Mouse (Mus musculus) midbrain, embryonic 13.5 days (tissue): Measurements from ENCODE around the gene Ctcf. TPM values are rescaled to one million over a fixed set of nuclear protein-coding genes. Genes with fewer than 3 reads are reported as not detected.

Experiments
- ATAC-seq: fragments of 200-750 bp; cut with Nextera tagmentation; 2 replicates; pipeline ENCODE4 v1.8.0; 2017; ENCODE audit warnings: mild to moderate bottlenecking, moderate TSS enrichment, moderate library complexity
- H3K27ac ChIP-seq: fragments of 300-500 bp; sonication (generic); 2 replicates; pipeline ENCODE4 v1.5.1; 2015; ENCODE audit warnings: inconsistent platforms, mild to moderate bottlenecking, moderate library complexity
- H3K27me3 ChIP-seq: fragments of 300-500 bp; sonication (generic); 2 replicates; pipeline ENCODE4 v1.6.1; 2015; ENCODE audit warnings: mild to moderate bottlenecking, inconsistent platforms
- H3K36me3 ChIP-seq: fragments of 300-500 bp; sonication (generic); 2 replicates; pipeline ENCODE4 v1.6.1; 2015; ENCODE audit warnings: mild to moderate bottlenecking, inconsistent platforms
- H3K4me1 ChIP-seq: fragments of 300-500 bp; sonication (generic); replicated peaks from 2 replicates; pipeline ENCODE4 v1.6.1; 2015; ENCODE audit warnings: inconsistent platforms
- H3K4me2 ChIP-seq: fragments of 300-500 bp; sonication (generic); replicated peaks from 2 replicates; pipeline ENCODE4 v1.6.1; 2015; ENCODE audit warnings: moderate library complexity, mild to moderate bottlenecking, inconsistent platforms
- H3K4me3 ChIP-seq: fragments of 300-500 bp; sonication (generic); replicated peaks from 2 replicates; pipeline ENCODE4 v1.5.1; 2015; ENCODE audit warnings: mild to moderate bottlenecking, inconsistent platforms
- H3K9ac ChIP-seq: fragments of 300-500 bp; sonication (generic); replicated peaks from 2 replicates; pipeline ENCODE4 v1.6.1; 2015; ENCODE audit warnings: mild to moderate bottlenecking, inconsistent platforms
- H3K9me3 ChIP-seq: fragments of 300-500 bp; sonication (generic); 2 replicates; pipeline ENCODE4 v1.6.1; 2016; ENCODE audit warnings: mild to moderate bottlenecking, inconsistent platforms
- WGBS: fragments of 180-500 bp; shearing (Covaris S2); methylation state at CpG from one replicate; pipeline ENCODE4 v1.1.7; 2015; 5-methylcytosine and 5-hydroxymethylcytosine counted together
- polyA plus RNA-seq: library from polyadenylated mRNA; unstranded; fragments of >200 nt; fragmentation: Nextera tagmentation; extraction: Ambion mirVana; gene quantifications from 2 replicates; pipeline ENCODE4 v1.2.1, GENCODE M21; 2015

Ctcf gene
- polyA plus RNA-seq, 1 experiment from 2014 or later: 136 TPM

- WGBS: 76% methylated on average over 12 of the region's 12 CpGs
- H3K4me2 ChIP-seq: peak overlapping the region; percentile 98
- H3K4me1 ChIP-seq: peaks cover 34% of the 10 kb centered on the region
- H3K9me3 ChIP-seq: no peaks in the 10 kb centered on the region
- H3K9ac ChIP-seq: peak overlapping the region; percentile 74; the same call in 1 of the 2 replicates
- ATAC-seq: no peak
- H3K27ac ChIP-seq: no peak overlapping the region
- H3K36me3 ChIP-seq: peaks cover 21% of the 10 kb centered on the region
- no peaks in the 10 kb centered on the region for H3K27me3 ChIP-seq
- H3K4me3 ChIP-seq: peak overlapping the region; percentile 75
These were observed 70.1 kb downstream of the Ctcf start for GRCm38 (mm10) chr8:105706426-105706825.

- peak; percentile 89 for ATAC-seq
- Histone ChIP-seq H3K9ac (peak within 1 kb of the TSS; percentile 74), H3K4me1 (peaks cover 23% of the 10 kb centered on the region), H3K4me3 (peak within 1 kb of the TSS; percentile 75), H3K27ac (no peak within 1 kb of the TSS), H3K4me2 (peak within 1 kb of the TSS; percentile 98), H3K27me3 (no peaks in the 10 kb centered on the region), H3K36me3 (peaks cover 19% of the 10 kb centered on the region), H3K9me3 (no peaks in the 10 kb centered on the region)
- WGBS: under 1% methylated on average over 55 of the region's 55 CpGs
These were observed 71.4 kb downstream of the Ctcf start, which contains the start of the genes 4933405L10Rik and Enkd1 for GRCm38 (mm10) chr8:105707498-105708403. Gene 4933405L10Rik, plus strand, starts transcription at chr8:105707655. Gene Enkd1, minus strand, starts transcription at chr8:105708210.

GRCm38 (mm10) chr8:105708675-105709074 lies 72.3 kb downstream of the Ctcf start:
- Histone ChIP-seq H3K27me3 (no peaks in the 10 kb centered on the region), H3K9ac (no peak overlapping the region), H3K4me1 (peaks cover 19% of the 10 kb centered on the region), H3K4me3 (no peak overlapping the region), H3K27ac (no peak overlapping the region), H3K4me2 (no peak overlapping the region), H3K36me3 (peaks cover 10% of the 10 kb centered on the region), H3K9me3 (no peaks in the 10 kb centered on the region)
- 0 out of 2 replicates have a peak, but pooled peaks have one; percentile 4 for ATAC-seq
- WGBS: 95% methylated on average over 8 of the region's 8 CpGs

DNA sequence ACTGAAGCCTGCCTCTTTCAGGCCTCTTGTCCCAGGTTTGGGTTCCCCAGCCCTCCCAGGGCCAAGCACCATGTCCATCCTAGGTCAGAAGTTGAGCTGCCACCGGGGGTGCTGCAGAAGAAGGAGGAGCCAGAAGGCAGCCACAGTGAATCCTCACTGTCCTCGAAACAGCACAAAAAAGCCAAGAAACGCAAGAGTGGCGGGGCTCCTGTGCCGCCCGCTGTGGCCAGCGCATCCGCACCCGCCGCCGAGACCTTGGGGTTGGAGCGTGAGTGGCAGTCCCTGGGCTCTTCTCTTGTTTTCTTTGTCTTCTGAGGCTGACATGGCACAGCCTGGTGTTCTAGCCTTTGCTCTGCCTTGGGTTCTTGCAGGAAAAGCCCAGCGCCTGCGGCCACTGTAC lies 72.9 kb downstream of the Ctcf start:
- Histone ChIP-seq H3K27me3 (no peaks in the 10 kb centered on the region), H3K9me3 (no peaks in the 10 kb centered on the region), H3K27ac (no peak overlapping the region), H3K4me2 (no peak overlapping the region), H3K4me1 (peaks cover 19% of the 10 kb centered on the region), H3K36me3 (peaks cover 4% of the 10 kb centered on the region), H3K4me3 (no peak overlapping the region), H3K9ac (no peak overlapping the region)
- ATAC-seq: no peak
- WGBS: 74% methylated on average over 14 of the region's 14 CpGs

DNA sequence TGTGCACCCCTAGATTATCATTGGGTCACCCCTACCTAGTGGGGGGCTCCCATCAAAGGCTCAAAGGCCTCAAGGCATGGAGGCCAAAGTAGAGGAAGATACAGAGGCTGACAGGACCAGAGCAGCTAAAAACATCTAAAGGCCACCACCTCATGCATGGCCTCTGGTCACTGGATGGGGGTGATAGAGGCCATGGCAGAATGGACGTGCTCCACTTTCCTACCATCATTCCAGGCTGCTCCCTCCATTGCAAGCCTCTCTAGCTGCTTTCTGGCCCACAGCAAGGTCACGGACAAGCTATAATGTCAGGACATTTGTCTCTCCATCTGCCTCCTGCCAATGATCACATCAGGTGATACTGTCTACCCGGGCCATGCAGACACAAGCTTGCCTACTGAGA lies 75.9 kb downstream of the Ctcf start:
- Histone ChIP-seq H3K9me3 (no peaks in the 10 kb centered on the region), H3K4me1 (peaks cover 7% of the 10 kb centered on the region), H3K4me3 (no peak overlapping the region), H3K36me3 (peaks cover 28% of the 10 kb centered on the region), H3K4me2 (no peak overlapping the region), H3K9ac (no peak overlapping the region), H3K27me3 (no peaks in the 10 kb centered on the region), H3K27ac (no peak overlapping the region)
- ATAC-seq: no peak
- WGBS: 89% methylated on average over 3 of the region's 3 CpGs

DNA sequence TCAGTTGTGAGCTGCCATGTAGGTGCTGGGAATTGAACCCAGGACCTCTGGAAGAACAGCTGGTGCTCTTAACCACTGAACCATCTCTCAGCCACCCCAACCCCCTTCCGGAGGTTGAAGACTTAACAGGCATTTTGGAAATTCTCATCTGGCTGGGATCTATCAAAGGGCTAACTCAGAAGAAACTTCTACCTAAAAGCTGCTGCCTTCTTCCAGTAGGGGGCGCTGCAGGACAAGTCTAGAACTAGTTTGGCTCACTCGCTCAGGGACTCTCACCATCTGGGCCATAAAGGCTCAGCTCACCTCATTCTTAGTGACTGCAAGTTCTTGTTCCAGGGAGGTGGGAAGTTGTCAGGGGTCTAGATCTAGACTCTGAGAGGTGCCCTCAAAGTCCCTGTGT lies 77.8 kb downstream of the Ctcf start:
- Histone ChIP-seq H3K27ac (no peak overlapping the region), H3K4me3 (no peak overlapping the region), H3K9me3 (no peaks in the 10 kb centered on the region), H3K36me3 (peaks cover 33% of the 10 kb centered on the region), H3K4me1 (no peaks in the 10 kb centered on the region), H3K4me2 (no peak overlapping the region), H3K9ac (no peak overlapping the region), H3K27me3 (no peaks in the 10 kb centered on the region)
- WGBS: 7% methylated on average over 3 of the region's 3 CpGs
- ATAC-seq: peak; percentile 38; the same call in 1 of the 2 replicates

DNA sequence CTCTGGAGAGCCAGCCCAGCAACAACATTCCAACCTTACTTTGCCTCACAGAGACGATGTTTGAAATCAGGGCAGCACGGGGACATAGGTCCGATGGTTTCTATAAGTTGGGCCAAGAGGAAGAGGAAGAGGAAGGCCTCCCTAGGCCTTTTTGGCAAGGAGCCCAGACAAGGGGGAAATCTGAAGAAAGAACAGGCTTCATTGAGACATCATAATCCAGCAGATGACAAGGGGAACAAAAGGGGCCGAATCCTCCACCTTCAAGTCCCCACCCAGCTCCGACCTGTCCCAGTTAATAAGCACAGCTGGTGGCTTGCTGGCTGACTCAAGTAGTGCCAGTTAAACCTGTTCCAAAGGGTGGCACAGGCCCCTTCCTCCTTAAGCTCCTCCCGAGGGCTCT lies 78.7 kb downstream of the Ctcf start:
- no peak overlapping the region for H3K4me3 ChIP-seq
- no peak for ATAC-seq
- WGBS: 76% methylated on average over 6 of the region's 6 CpGs
- H3K27ac ChIP-seq: no peak overlapping the region
- H3K4me2 ChIP-seq: no peak overlapping the region
- H3K9ac ChIP-seq: no peak overlapping the region
- peaks cover 33% of the 10 kb centered on the region for H3K36me3 ChIP-seq
- H3K9me3 ChIP-seq: no peaks in the 10 kb centered on the region
- H3K4me1 ChIP-seq: no peaks in the 10 kb centered on the region
- H3K27me3 ChIP-seq: no peaks in the 10 kb centered on the region

DNA sequence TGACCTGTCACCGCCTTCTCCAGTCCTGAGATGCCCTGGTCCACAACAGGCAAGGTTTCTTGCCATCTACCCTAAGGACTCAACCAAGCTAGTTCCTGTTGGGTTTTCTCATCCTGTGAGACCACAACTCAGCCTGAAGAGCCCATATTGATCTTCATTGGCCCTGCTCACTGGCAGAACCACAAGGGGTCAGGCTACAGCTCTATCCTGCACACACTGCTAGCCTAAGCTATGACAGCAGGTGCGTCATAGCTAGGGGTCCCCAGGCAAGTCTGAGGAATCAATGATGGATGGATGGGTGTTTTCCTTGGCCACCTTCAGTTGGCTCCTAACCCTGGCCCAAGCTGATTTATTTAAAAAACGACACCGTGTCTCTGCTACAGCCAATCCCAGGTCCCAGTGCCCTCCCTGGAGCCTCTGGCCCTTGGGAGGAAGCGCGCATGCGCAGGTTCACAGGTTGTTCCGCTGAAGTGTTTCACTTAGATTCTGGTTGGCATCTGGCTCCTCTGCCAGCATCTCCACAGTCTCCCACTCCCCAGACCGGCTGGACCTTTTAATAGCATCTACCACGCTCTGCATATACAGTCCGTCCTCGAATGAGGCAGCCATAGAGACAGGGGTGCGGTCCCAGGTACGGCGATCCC lies 80.1 kb downstream of the Ctcf start:
- Histone ChIP-seq H3K36me3 (peaks cover 41% of the 10 kb centered on the region), H3K27me3 (no peaks in the 10 kb centered on the region), H3K9ac (no peak overlapping the region), H3K4me1 (no peaks in the 10 kb centered on the region), H3K4me2 (no peak overlapping the region), H3K9me3 (no peaks in the 10 kb centered on the region), H3K4me3 (no peak overlapping the region), H3K27ac (no peak overlapping the region)
- 93% methylated on average over 15 of the region's 15 CpGs for WGBS
- ATAC-seq: no peak

DNA sequence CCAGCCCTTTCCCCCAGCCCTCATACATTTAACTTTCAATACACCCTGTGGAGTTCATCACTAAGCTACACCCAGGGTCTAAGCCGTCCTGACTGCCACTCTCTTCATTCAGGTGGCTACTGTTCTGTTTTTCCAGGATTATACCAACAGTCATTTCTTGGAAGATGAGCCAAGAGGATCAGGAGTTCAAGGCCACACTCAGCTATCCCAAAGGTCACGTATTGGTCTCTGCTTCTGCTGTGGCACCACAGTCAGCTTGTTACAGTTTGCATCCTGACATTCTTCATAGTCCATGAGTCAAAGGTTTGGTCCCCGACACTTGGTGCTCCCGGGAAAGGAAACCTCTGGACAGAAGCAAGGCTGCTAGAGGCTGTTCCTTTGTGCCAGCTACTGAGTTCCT lies 83.3 kb downstream of the Ctcf start:
- WGBS: 87% methylated on average over 4 of the region's 4 CpGs
- Histone ChIP-seq H3K4me2 (no peak overlapping the region), H3K9ac (no peak overlapping the region), H3K4me1 (no peaks in the 10 kb centered on the region), H3K4me3 (no peak overlapping the region), H3K27me3 (no peaks in the 10 kb centered on the region), H3K9me3 (no peaks in the 10 kb centered on the region), H3K36me3 (peaks cover 61% of the 10 kb centered on the region), H3K27ac (no peak overlapping the region)
- no peak for ATAC-seq

- Histone ChIP-seq H3K27me3 (no peaks in the 10 kb centered on the region), H3K9me3 (no peaks in the 10 kb centered on the region), H3K4me2 (no peak overlapping the region), H3K9ac (no peak overlapping the region), H3K4me1 (no peaks in the 10 kb centered on the region), H3K4me3 (no peak overlapping the region), H3K36me3 (peaks cover 58% of the 10 kb centered on the region), H3K27ac (no peak overlapping the region; the same call in 1 of the 2 replicates)
- no peak for ATAC-seq
- WGBS: 88% methylated on average over 9 of the region's 9 CpGs
These were observed 86.5 kb downstream of the Ctcf start for GRCm38 (mm10) chr8:105722861-105723260.

DNA sequence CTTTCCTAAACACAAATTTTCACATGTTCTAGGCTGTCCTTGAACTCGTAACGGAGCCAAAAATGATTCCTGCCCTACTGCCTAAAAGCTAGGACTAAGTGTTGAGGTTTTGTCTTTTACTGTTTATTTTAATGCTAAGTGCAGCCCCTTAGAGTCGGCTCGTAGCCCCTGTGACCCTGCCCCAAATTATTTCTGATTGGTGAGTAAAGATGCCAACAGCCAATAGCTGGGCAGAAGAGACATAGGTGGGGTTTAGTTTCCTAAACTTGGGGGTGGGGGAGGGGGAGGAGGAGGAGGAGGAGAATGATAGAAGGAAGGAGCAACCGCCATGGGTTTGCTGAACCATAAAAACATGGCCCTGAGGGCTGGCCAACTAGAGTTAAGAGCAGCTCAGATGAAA lies 89.4 kb downstream of the Ctcf start:
- Histone ChIP-seq H3K9me3 (no peaks in the 10 kb centered on the region), H3K27me3 (no peaks in the 10 kb centered on the region), H3K27ac (no peak overlapping the region), H3K4me1 (no peaks in the 10 kb centered on the region), H3K4me3 (no peak overlapping the region), H3K36me3 (peaks cover 57% of the 10 kb centered on the region), H3K9ac (no peak overlapping the region), H3K4me2 (no peak overlapping the region)
- 89% methylated on average over 5 of the region's 5 CpGs for WGBS
- no peak for ATAC-seq

- H3K36me3 ChIP-seq: peaks cover 48% of the 10 kb centered on the region
- no peak for ATAC-seq
- H3K27ac ChIP-seq: no peak overlapping the region
- WGBS: 93% methylated on average over 18 of the region's 18 CpGs
- no peaks in the 10 kb centered on the region for H3K4me1 ChIP-seq
- no peaks in the 10 kb centered on the region for H3K9me3 ChIP-seq
- no peak overlapping the region for H3K4me2 ChIP-seq
- no peak overlapping the region for H3K4me3 ChIP-seq
- H3K9ac ChIP-seq: no peak overlapping the region
- H3K27me3 ChIP-seq: no peaks in the 10 kb centered on the region
These were observed 91.2 kb downstream of the Ctcf start for GRCm38 (mm10) chr8:105727397-105728124.
